Mouse (Mus musculus) heart, postnatal 0 days (tissue): Measurements from ENCODE around the gene Cpsf2. TPM values are rescaled to one million over a fixed set of nuclear protein-coding genes. Genes with fewer than 3 reads are reported as not detected.

ENCODE experiments used
- ATAC-seq: fragments of 200-750 bp; cut with Nextera tagmentation; 2 replicates; pipeline ENCODE4 v1.8.0; 2017; ENCODE audit warnings: low read depth, moderate number of reproducible peaks, moderate library complexity; ENCODE audit not compliant: insufficient read depth
- DNase-seq: peaks from one replicate; pipeline ENCODE4 v3.0.0-alpha.2; 2016; ENCODE audit warnings: low spot score
- H3K27ac ChIP-seq: fragments of 300-500 bp; sonication (generic); 2 replicates; pipeline ENCODE4 v1.5.1; 2014; ENCODE audit warnings: low read depth, mild to moderate bottlenecking
- H3K27me3 ChIP-seq: fragments of 300-500 bp; sonication (generic); 2 replicates; pipeline ENCODE4 v1.6.1; 2014; ENCODE audit warnings: low read length, mixed read lengths; ENCODE audit not compliant: control insufficient read depth, insufficient read depth
- H3K36me3 ChIP-seq: fragments of 300-500 bp; sonication (generic); replicated peaks from 2 replicates; pipeline ENCODE4 v1.6.1; 2014; ENCODE audit warnings: low read length, mixed read lengths; ENCODE audit not compliant: control insufficient read depth, insufficient read depth
- H3K4me1 ChIP-seq: fragments of 300-500 bp; sonication (generic); 2 replicates; pipeline ENCODE4 v1.6.1; 2014; ENCODE audit warnings: antibody characterized with exemption; ENCODE audit not compliant: control insufficient read depth, insufficient read depth
- H3K4me2 ChIP-seq: fragments of 300-500 bp; sonication (generic); 2 replicates; pipeline ENCODE4 v1.6.1; 2014; ENCODE audit warnings: low read depth, mild to moderate bottlenecking, low read length, moderate library complexity
- H3K4me3 ChIP-seq: fragments of 300-500 bp; sonication (generic); 2 replicates; pipeline ENCODE4 v1.5.1; 2014; ENCODE audit warnings: low read depth, low read length
- H3K9ac ChIP-seq: fragments of 300-500 bp; sonication (generic); replicated peaks from 2 replicates; pipeline ENCODE4 v1.6.1; 2014; ENCODE audit warnings: low read depth, low read length, mixed read lengths
- H3K9me3 ChIP-seq: fragments of 300-500 bp; sonication (generic); replicated peaks from 2 replicates; pipeline ENCODE4 v1.6.1; 2016; ENCODE audit warnings: low read length; ENCODE audit not compliant: control insufficient read depth
- CTCF ChIP-seq: IDR thresholded peaks from 2 replicates; pipeline ENCODE4 v1.5.1; 2016; ENCODE audit warnings: antibody characterized with exemption, control low read depth, low read depth
- EP300 ChIP-seq: IDR thresholded peaks from 2 replicates; pipeline ENCODE4 v1.6.1; 2016; ENCODE audit warnings: antibody characterized with exemption, low read depth
- WGBS: fragments of 180-500 bp; shearing (Covaris S2); extraction: QIAGEN DNeasy Blood & Tissue Kit; methylation state at CpG from one replicate; pipeline ENCODE4 v1.1.7; 2014; 5-methylcytosine and 5-hydroxymethylcytosine counted together
- polyA plus RNA-seq: library from polyadenylated mRNA; unstranded; fragments of >200 nt; fragmentation: Nextera tagmentation; extraction: Ambion mirVana; gene quantifications from 2 replicates; pipeline ENCODE4 v1.2.1, GENCODE M21; 2015
- total RNA-seq: library from RNA; depleted of rRNA; stranded (reverse); fragments of >200 nt; gene quantifications from 2 replicates; pipeline ENCODE4 v1.2.3, GENCODE M21; 2014; ENCODE audit warnings: low replicate concordance

Gene Cpsf2
- total and polyA plus RNA-seq, 2 experiments from 2014 or later = 12.2 to 15.3 TPM

DNA sequence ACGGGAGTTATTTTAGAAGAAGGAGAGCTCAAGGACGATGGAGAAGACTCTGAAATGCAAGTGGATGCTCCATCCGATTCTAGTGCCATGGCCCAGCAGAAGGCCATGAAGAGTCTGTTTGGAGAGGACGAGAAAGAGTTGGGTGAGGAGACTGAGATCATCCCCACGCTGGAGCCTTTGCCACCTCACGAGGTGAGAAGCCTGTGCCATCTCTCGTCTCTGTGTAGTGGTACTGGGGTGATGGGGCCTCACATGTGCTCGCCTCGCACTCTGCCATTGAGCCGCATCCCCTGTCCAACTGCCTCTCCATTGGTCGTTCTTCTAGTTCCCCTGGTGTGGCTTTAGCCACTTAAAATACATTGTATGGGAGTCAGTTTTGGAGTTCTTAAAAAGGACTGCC lies 25.0 kb downstream of the Cpsf2 start:
- H3K4me1 ChIP-seq = no peaks in the 10 kb centered on the region
- H3K9me3 ChIP-seq = no peaks in the 10 kb centered on the region
- peaks cover 89% of the 10 kb centered on the region for H3K36me3 ChIP-seq
- WGBS = 88% methylated on average over 11 of the region's 11 CpGs
- TF ChIP-seq CTCF (no peak), EP300 (no peak)
- no peak overlapping the region for H3K27ac ChIP-seq
- no peak overlapping the region for H3K4me2 ChIP-seq
- ATAC-seq (no peak), DNase-seq (no peak)
- no peak overlapping the region for H3K9ac ChIP-seq
- H3K27me3 ChIP-seq = no peaks in the 10 kb centered on the region
- no peak overlapping the region for H3K4me3 ChIP-seq

DNA sequence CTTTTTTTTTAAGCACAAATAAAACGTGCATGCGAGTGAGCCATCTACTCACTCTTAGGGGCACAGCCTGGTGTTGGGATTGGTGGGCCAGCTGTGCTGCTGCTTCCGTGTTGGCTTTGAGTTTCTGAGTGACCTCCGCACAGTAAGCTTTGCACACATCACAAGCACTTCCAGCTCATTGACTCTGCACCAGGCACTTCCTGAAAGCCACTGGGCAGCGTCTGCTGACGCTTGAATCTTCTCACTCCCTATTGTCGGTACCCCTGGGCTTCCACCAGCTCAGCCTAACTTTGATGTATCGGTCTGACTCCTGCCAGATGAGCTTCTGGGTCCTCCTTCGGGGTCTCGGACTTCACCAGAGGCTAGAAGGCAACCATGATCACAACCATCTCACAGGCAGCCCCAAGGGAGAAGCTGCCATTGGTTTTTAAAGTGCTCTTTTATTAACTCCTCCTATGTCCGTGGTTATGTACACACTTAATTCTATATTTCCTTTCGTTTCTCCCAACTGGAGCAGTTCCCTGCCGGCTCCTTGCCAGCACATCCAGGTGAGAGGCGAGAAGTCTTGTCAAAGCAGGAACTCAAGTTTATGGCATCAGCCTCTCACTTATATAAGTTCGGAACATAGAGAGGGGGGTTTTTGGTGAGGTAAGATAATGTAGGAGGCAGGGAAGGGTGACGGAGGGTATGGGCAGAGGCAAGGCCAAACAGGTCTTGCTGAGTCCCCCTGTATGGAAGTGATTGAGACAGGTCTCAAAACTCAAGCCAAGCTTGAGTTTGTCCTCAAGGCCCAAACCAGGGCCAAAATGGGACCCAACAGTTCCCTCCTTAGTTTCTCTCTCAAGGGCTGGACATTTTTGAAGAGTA lies 32.6 kb downstream of the Cpsf2 start:
- H3K27ac ChIP-seq = no peak overlapping the region
- H3K4me2 ChIP-seq = no peak overlapping the region
- no peak overlapping the region for H3K9ac ChIP-seq
- H3K9me3 ChIP-seq = no peaks in the 10 kb centered on the region
- H3K27me3 ChIP-seq = no peaks in the 10 kb centered on the region
- TF ChIP-seq CTCF = no peak
- TF ChIP-seq EP300 = no peak
- no peaks in the 10 kb centered on the region for H3K4me1 ChIP-seq
- DNase-seq (no peak), ATAC-seq (no peak)
- H3K36me3 ChIP-seq = peaks cover 26% of the 10 kb centered on the region
- 84% methylated on average over 16 of the region's 16 CpGs for WGBS
- H3K4me3 ChIP-seq = no peak overlapping the region

DNA sequence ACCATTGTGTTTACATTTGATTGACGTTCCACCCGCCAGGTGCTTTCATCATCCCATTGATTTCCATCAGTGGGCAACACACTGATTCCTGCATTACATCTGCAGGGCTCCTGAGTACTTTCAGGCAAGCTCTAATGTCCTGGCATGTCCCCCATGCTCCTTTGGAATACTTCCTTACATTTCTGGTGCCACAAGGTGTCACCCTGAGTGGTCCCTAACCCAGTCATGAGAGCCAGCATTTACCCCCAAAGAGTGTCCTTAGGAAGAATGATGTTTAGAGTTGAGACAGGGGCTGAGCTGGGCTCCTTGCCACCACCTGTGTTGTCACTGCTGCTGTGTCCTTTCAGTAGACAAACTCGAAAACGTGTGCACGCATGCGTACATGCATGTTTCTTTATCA lies 33.8 kb downstream of the Cpsf2 start:
- no peak for DNase-seq
- ATAC-seq = no peak
- 91% methylated on average over 6 of the region's 6 CpGs for WGBS
- H3K9me3 ChIP-seq = no peaks in the 10 kb centered on the region
- no peaks in the 10 kb centered on the region for H3K27me3 ChIP-seq
- H3K36me3 ChIP-seq = peaks cover 14% of the 10 kb centered on the region
- H3K4me2 ChIP-seq = no peak overlapping the region
- no peak overlapping the region for H3K27ac ChIP-seq
- H3K4me1 ChIP-seq = no peaks in the 10 kb centered on the region
- H3K9ac ChIP-seq = no peak overlapping the region
- H3K4me3 ChIP-seq = no peak overlapping the region
- TF ChIP-seq CTCF (peak; percentile 8; the same call in 1 of the 2 replicates), EP300 (no peak)

DNA sequence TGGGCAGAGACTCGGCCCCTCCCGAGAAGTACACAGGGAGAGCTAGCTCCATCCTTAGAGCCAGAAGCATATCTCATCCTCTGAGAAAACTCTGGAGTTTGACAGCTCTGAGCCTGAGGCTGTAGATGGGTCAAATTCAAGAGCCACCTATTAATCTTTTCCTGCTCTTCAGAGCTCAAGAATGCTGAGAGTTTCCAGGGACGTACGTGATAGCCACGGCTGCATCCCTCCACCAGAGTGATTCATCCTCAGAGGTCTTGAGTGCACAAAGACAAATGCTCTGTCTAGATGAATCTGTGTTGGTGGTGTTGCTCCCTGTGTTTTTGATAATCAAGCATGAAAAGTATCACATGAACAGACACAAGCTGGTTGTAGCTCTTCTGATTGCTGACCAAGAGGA lies 38.6 kb downstream of the Cpsf2 start:
- Histone ChIP-seq H3K9ac (no peak overlapping the region), H3K36me3 (no peaks in the 10 kb centered on the region), H3K9me3 (no peaks in the 10 kb centered on the region), H3K4me2 (no peak overlapping the region), H3K4me3 (no peak overlapping the region), H3K27me3 (no peaks in the 10 kb centered on the region), H3K4me1 (no peaks in the 10 kb centered on the region), H3K27ac (no peak overlapping the region)
- ATAC-seq = no peak
- WGBS = 43% methylated on average over 5 of the region's 5 CpGs
- DNase-seq = no peak
- TF ChIP-seq CTCF (no peak), EP300 (no peak)

DNA sequence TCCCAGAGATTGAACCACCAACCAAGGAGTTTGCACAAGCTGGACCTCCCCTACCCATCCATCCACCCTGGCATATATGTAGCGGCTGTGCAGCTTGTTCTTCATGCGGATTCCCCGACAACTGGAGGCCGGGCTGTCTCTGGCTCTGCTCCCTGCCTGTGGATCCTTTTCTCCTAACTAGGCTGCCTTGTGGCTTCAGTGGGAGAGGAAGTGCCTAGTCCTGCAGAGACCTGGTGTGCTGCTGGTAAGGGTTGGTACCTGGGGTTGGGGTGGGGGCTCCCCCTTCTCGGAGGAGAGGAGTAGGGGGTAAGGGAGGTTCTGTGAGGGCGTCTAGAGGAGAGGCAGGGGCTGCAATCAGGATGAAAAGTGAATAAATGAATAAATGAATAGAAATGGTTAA lies 39.3 kb downstream of the Cpsf2 start:
- H3K9me3 ChIP-seq = no peaks in the 10 kb centered on the region
- H3K4me2 ChIP-seq = no peak overlapping the region
- DNase-seq (no peak), ATAC-seq (no peak)
- H3K27me3 ChIP-seq = no peaks in the 10 kb centered on the region
- no peak overlapping the region for H3K4me3 ChIP-seq
- no peaks in the 10 kb centered on the region for H3K36me3 ChIP-seq
- 88% methylated on average over 6 of the region's 6 CpGs for WGBS
- TF ChIP-seq CTCF (no peak), EP300 (no peak)
- no peak overlapping the region for H3K9ac ChIP-seq
- no peaks in the 10 kb centered on the region for H3K4me1 ChIP-seq
- no peak overlapping the region for H3K27ac ChIP-seq

DNA sequence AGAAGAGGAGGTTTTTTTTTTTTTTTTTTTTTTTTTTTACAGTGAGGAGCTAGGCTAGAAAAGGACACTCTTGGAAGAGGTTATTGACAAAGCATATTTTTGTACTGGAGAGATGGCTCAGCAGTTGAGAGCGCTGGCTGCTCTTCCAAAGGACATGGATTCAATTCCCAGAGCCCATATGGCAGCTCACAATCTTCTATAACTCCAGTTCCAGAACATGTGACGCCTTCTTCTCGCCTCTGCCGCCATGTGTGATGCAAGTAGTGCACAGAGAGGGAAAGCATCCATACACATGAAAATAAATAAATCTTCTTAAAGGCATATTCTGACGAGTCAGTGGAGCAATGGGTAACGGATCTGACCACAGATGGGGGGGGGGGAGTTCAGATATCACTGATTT lies 46.1 kb downstream of the Cpsf2 start:
- H3K4me1 ChIP-seq = no peaks in the 10 kb centered on the region
- TF ChIP-seq CTCF (no peak), EP300 (no peak)
- 83% methylated on average over 6 of the region's 6 CpGs for WGBS

More for the DNA sequence above, 46.1 kb downstream of the Cpsf2 start:
- no peaks in the 10 kb centered on the region for H3K36me3 ChIP-seq
- H3K4me2 ChIP-seq = no peak overlapping the region
- H3K9ac ChIP-seq = no peak overlapping the region
- DNase-seq (no peak), ATAC-seq (no peak)
- no peak overlapping the region for H3K27ac ChIP-seq
- H3K4me3 ChIP-seq = no peak overlapping the region
- no peaks in the 10 kb centered on the region for H3K27me3 ChIP-seq
- H3K9me3 ChIP-seq = no peaks in the 10 kb centered on the region
